Mouse (Mus musculus) heart, adult 2 months (tissue): ENCODE results near the gene Apol8.

Source experiments
- CTCF ChIP-seq: fragments of 200-600 bp; IDR thresholded peaks from 2 replicates; pipeline ENCODE4 v1.8.1; 2022; ENCODE audit warnings: antibody characterized with exemption, mild to moderate bottlenecking, moderate library complexity
- EP300 ChIP-seq: fragments of 200-500 bp; IDR thresholded peaks from 2 replicates; pipeline ENCODE4 v1.6.1; 2011; ENCODE audit warnings: low read depth, low read length, control low read depth; ENCODE audit not compliant: insufficient read depth
- POLR2A ChIP-seq: fragments of 200-500 bp; IDR thresholded peaks from 2 replicates; pipeline ENCODE4 v1.6.1; 2011; ENCODE audit warnings: mild to moderate bottlenecking, low read depth, low read length, control low read depth; ENCODE audit not compliant: insufficient read depth

DNA sequence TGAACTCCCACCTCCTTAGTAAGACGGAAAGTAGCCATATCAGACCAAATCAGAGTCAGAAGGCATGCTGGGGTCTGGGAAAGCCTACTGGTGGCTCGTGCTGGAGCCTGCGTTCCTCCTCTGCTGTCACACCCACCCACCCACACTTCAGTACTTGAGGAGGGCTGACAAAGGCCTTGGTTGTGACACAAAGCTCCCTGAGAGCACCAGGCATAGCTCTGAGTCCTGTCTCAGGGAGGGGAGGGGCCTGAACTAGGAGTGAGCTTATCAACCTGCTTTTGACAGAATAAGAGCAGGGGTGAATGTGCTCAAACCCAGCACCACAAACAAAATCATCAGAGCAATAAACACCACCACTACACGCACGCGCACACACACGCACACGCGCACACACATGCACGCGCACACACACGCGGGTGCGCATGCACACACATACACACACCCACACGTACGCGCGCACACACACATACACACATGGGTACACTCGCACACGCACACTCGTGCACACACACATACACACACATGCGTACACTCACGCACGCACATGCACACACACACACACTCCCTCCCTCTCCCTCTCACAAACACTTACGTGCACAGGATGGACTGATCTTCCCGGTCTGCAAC, 39.7 kb upstream of the Apol8 start:
- TF ChIP-seq EP300 (no peak), CTCF (no peak), POLR2A (no peak)
